Mouse (Mus musculus) ES-E14 (cell line): ENCODE results near the gene Catsper1.

Experiments used
- CHD2 ChIP-seq: IDR thresholded peaks from 2 replicates; pipeline ENCODE4 v1.6.1; 2014; ENCODE audit warnings: mild to moderate bottlenecking, low read depth, low read length, inconsistent platforms
- HCFC1 ChIP-seq: IDR thresholded peaks from 2 replicates; pipeline ENCODE4 v1.6.1; 2012; ENCODE audit warnings: low read length, inconsistent platforms, borderline replicate concordance; ENCODE audit not compliant: insufficient read depth
- ZC3H11A ChIP-seq: IDR thresholded peaks from 2 replicates; pipeline ENCODE4 v1.6.1; 2012; ENCODE audit warnings: low read depth, mild to moderate bottlenecking, inconsistent platforms, low read length, borderline replicate concordance

DNA sequence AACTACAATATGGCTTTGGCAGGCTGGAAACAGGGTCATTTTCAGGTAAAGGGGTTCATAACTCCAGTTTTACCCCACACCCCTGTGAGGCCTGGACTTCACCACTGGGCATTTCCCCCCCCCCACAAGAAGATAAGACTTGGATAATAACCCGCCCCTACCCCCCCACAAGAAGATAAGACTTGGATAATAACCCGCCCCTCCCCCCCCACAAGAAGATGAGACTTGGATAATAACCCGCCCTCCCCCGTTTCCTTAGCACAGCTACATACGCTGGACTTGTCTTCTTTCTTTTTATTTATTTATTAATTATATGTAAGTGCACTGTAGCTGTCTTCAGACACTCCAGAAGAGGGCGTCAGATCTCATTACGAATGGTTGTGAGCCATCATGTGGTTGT is 26.5 kb upstream of the Catsper1 start:
- TF ChIP-seq HCFC1 (no peak), ZC3H11A (no peak), CHD2 (no peak)
